Mouse (Mus musculus) liver, embryonic 14.5 days (tissue): ENCODE results near the gene Prx. TPM values are rescaled to one million over a fixed set of nuclear protein-coding genes. Genes with fewer than 3 reads are reported as not detected.

ENCODE experiments used
- ATAC-seq: fragments of 200-750 bp; cut with Nextera tagmentation; 2 replicates; pipeline ENCODE4 v1.8.0; 2017; ENCODE audit warnings: moderate number of reproducible peaks, mild to moderate bottlenecking, moderate library complexity; ENCODE audit not compliant: insufficient read depth
- DNase-seq, 3 experiments: peaks; one replicate each; pipeline ENCODE4 v3.0.0-alpha.2; 2012 to 2013; ENCODE audit warnings: low read depth in 3 of 3, low spot score in 3 of 3
- H3K27ac ChIP-seq: fragments of 300-500 bp; sonication (generic); 2 replicates; pipeline ENCODE4 v1.5.1; 2014; ENCODE audit warnings: moderate library complexity, mild to moderate bottlenecking, control low read depth, inconsistent platforms
- H3K27me3 ChIP-seq: fragments of 300-500 bp; sonication (generic); 2 replicates; pipeline ENCODE4 v1.6.1; 2014; ENCODE audit warnings: mild to moderate bottlenecking, low read length, moderate library complexity; ENCODE audit not compliant: control insufficient read depth, insufficient read depth
- H3K36me3 ChIP-seq: fragments of 300-500 bp; sonication (generic); replicated peaks from 2 replicates; pipeline ENCODE4 v1.6.1; 2014; ENCODE audit warnings: low read depth; ENCODE audit not compliant: control insufficient read depth, insufficient read depth
- H3K4me1 ChIP-seq, 2 experiments: fragments of 200-500 bp in 1 of 2; fragments of 300-500 bp in 1 of 2; sonication (generic) in 1 of 2; replicated peaks; 2 replicates each; pipeline ENCODE4 v1.6.1; 2012 to 2014; ENCODE audit warnings: antibody characterized with exemption in 1 of 2, inconsistent platforms in 1 of 2, low read length in 1 of 2; ENCODE audit not compliant: control insufficient read depth in 2 of 2, insufficient read depth in 2 of 2
- H3K4me2 ChIP-seq: fragments of 300-500 bp; sonication (generic); 2 replicates; pipeline ENCODE4 v1.6.1; 2014; ENCODE audit warnings: low read depth, mild to moderate bottlenecking, control low read depth, moderate library complexity
- H3K4me3 ChIP-seq, 2 experiments: fragments of 200-500 bp in 1 of 2; fragments of 300-500 bp in 1 of 2; sonication (generic) in 1 of 2; 2 replicates each; pipeline ENCODE4 v1.5.1; 2012 to 2014; ENCODE audit warnings: low read depth in 2 of 2, low read length in 2 of 2, mild to moderate bottlenecking in 2 of 2, control low read depth in 1 of 2, inconsistent platforms in 1 of 2, moderate library complexity in 1 of 2; ENCODE audit not compliant: insufficient read depth in 1 of 2
- H3K9ac ChIP-seq: fragments of 300-500 bp; sonication (generic); replicated peaks from 2 replicates; pipeline ENCODE4 v1.6.1; 2014; ENCODE audit warnings: mild to moderate bottlenecking, control low read depth, moderate library complexity
- H3K9me3 ChIP-seq: fragments of 300-500 bp; sonication (generic); 2 replicates; pipeline ENCODE4 v1.6.1; 2016; ENCODE audit warnings: low read length, mixed read lengths; ENCODE audit not compliant: control insufficient read depth
- CTCF ChIP-seq: IDR thresholded peaks from 2 replicates; pipeline ENCODE4 v1.5.1; 2016; ENCODE audit warnings: antibody characterized with exemption, low read depth, control low read depth
- EP300 ChIP-seq: IDR thresholded peaks from 2 replicates; pipeline ENCODE4 v1.6.1; 2016; ENCODE audit warnings: antibody characterized with exemption, low read depth
- WGBS: fragments of 180-500 bp; shearing (Covaris S2); extraction: QIAGEN DNeasy Blood & Tissue Kit; methylation state at CpG from one replicate; pipeline ENCODE4 v1.1.7; 2014; ENCODE audit not compliant: insufficient replicate concordance; 5-methylcytosine and 5-hydroxymethylcytosine counted together
- polyA plus RNA-seq, 2 experiments: library from polyadenylated mRNA; depleted of rRNA in 1 of 2; stranded (reverse) in 1 of 2; unstranded in 1 of 2; fragments of >200 nt; fragmentation: Nextera tagmentation in 1 of 2; extraction: Ambion mirVana in 1 of 2; gene quantifications; 2 replicates each; pipeline versions ENCODE4 v1.2.1 to v1.2.3; 2012 to 2014

Gene Prx
- 0.55 and 0.73 TPM in 2 replicates for polyA plus RNA-seq (2012; rRNA removed)
- polyA plus RNA-seq (2014; fragmentation: Nextera tagmentation; extraction: Ambion mirVana), result 0.23 and 0.29 TPM in 2 replicates

- ATAC-seq (no peak), DNase-seq (no peak)
- Histone ChIP-seq H3K4me3 (no peak within 1 kb of the TSS), H3K27ac (no peak within 1 kb of the TSS), H3K4me1 (peaks cover 7 to 9% of the 10 kb centered on the region in 2 experiments), H3K9ac (no peak within 1 kb of the TSS), H3K4me2 (no peak within 1 kb of the TSS), H3K36me3 (no peaks in the 10 kb centered on the region), H3K9me3 (no peaks in the 10 kb centered on the region), H3K27me3 (no peaks in the 10 kb centered on the region)
- 61% methylated on average over 3 of the region's 3 CpGs for WGBS
- TF ChIP-seq EP300, result no peak
- no peak for TF ChIP-seq CTCF
Measured at GRCm38 (mm10) chr7:27499036-27499435, at the start of gene Prx. TSS of gene Prx (plus strand) at chr7:27499324.

- peak overlapping the region; percentile 11 to 100; a peak in 3 of 4 replicates for H3K4me3 ChIP-seq
- WGBS, result 84% methylated on average over 2 of the region's 2 CpGs
- peak overlapping the region; percentile 99 for H3K27ac ChIP-seq
- H3K36me3 ChIP-seq, result peaks cover 69% of the 10 kb centered on the region
- H3K4me1 ChIP-seq, result peaks cover 56 to 59% of the 10 kb centered on the region in 2 experiments
- DNase-seq (no peak), ATAC-seq (no peak)
- peaks cover 7% of the 10 kb centered on the region for H3K27me3 ChIP-seq
- H3K9ac ChIP-seq, result peak overlapping the region; percentile 99
- peak overlapping the region; percentile 99 for H3K4me2 ChIP-seq
- H3K9me3 ChIP-seq, result no peaks in the 10 kb centered on the region
- TF ChIP-seq CTCF, result no peak
- no peak for TF ChIP-seq EP300
Measured at GRCm38 (mm10) chr7:27451359-27451758, 47.8 kb upstream of the Prx start.

- Histone ChIP-seq H3K27me3 (no peaks in the 10 kb centered on the region), H3K4me2 (peak overlapping the region; percentile 99), H3K36me3 (peaks cover 79% of the 10 kb centered on the region), H3K9ac (peak overlapping the region; percentile 37), H3K4me3 (peak overlapping the region; percentile 26 to 100), H3K27ac (peak overlapping the region; percentile 78), H3K9me3 (no peaks in the 10 kb centered on the region), H3K4me1 (peaks cover 50 to 55% of the 10 kb centered on the region in 2 experiments)
- DNase-seq (no peak), ATAC-seq (no peak)
- no peak for TF ChIP-seq EP300
- 64% methylated on average over 13 of the region's 13 CpGs for WGBS
Measured at GRCm38 (mm10) chr7:27452206-27452770, 46.8 kb upstream of the Prx start.

GRCm38 (mm10) chr7:27454461-27455121 is 44.5 kb upstream of the Prx start:
- 0 out of 2 replicates have a peak, but pooled peaks have one; percentile 42 for TF ChIP-seq EP300
- no peak for TF ChIP-seq CTCF
- Histone ChIP-seq H3K4me2 (peak overlapping the region; percentile 99), H3K4me1 (peaks cover 66 to 69% of the 10 kb centered on the region in 2 experiments), H3K9ac (peak overlapping the region; percentile 23), H3K27me3 (no peaks in the 10 kb centered on the region), H3K36me3 (peaks cover 100% of the 10 kb centered on the region), H3K4me3 (peak overlapping the region; percentile 10 to 21; a peak in 3 of 4 replicates), H3K27ac (peak overlapping the region; percentile 78), H3K9me3 (no peaks in the 10 kb centered on the region)
- ATAC-seq (peak; percentile 65; the same call in 1 of the 2 replicates), DNase-seq (peak in 1 of 3 experiments; percentile 57)
- WGBS, result 19% methylated on average over 10 of the region's 10 CpGs

GRCm38 (mm10) chr7:27455273-27455672 is 43.9 kb upstream of the Prx start:
- no peaks in the 10 kb centered on the region for H3K27me3 ChIP-seq
- DNase-seq (no peak), ATAC-seq (no peak)
- no peak overlapping the region; the same call in 1 of the 2 replicates for H3K9ac ChIP-seq
- TF ChIP-seq EP300 (no peak), CTCF (0 out of 2 replicates have a peak, but pooled peaks have one; percentile 2)
- H3K36me3 ChIP-seq, result peaks cover 100% of the 10 kb centered on the region
- H3K9me3 ChIP-seq, result no peaks in the 10 kb centered on the region
- 78% methylated on average over 3 of the region's 3 CpGs for WGBS
- H3K4me2 ChIP-seq, result peak overlapping the region; percentile 99
- peak overlapping the region; percentile 78 for H3K27ac ChIP-seq
- H3K4me1 ChIP-seq, result peaks cover 66 to 70% of the 10 kb centered on the region in 2 experiments
- H3K4me3 ChIP-seq, result no peak overlapping the region
